Mouse (Mus musculus) stomach, postnatal 0 days (tissue): ENCODE measurements around the gene Upk3bl.

Experiments used
- CTCF ChIP-seq: IDR thresholded peaks from 2 replicates; pipeline ENCODE4 v1.5.1; 2016; ENCODE audit warnings: antibody characterized with exemption, low read depth, mild to moderate bottlenecking, moderate library complexity
- EP300 ChIP-seq: optimal IDR thresholded peaks from 2 replicates; pipeline ENCODE3; 2016; ENCODE audit warnings: antibody characterized with exemption

DNA sequence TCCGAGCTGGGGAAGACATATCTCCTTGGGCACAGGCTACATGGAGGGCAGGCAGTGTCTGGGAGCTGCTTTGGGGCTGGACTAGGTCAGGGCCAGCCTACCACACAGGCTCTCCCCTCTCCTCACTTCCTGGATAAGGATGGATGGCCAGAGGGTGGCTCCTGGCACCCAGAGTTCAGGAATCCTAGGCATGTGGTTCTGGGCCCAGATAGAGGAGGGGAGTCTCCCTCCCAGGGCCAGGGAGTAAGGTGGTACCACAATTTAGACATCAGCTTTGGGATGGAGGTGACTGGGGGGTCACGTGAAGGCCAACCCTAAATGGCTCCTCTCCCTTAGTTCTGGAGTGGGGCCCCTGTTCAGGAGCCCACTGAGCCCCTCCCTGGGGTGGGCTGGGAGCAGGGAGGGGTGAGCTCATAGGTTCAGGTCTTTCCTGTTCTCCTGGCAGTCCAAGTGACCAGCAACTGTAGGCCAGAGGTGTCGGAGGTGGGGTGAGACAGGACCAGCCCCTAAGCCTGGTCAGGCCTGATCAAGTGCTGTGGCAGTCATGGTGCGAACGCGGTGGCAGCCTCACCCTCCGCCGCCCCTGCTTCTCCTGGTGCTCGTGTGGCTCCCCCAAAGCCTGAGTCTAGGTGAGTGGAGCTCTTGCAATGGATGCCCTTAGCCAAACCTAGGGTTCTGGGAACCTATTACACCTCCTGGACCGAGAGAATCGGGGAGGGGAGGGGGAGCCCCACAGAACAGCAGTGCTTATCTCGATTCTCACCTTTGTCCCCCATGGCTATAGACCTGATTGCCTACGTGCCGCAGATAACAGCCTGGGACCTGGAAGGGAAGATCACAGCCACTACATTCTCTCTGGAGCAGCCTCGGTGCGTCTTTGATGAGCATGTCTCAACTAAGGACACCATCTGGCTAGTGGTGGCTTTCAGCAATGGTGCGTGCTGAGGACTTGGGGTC is 15.8 kb upstream of the Upk3bl start, which contains the start of gene Upk3b:
- TF ChIP-seq CTCF (no peak), EP300 (no peak)
